Mouse (Mus musculus) bone marrow, adult 2 months (tissue): Measurements from ENCODE around the gene Odf3l1. TPM values are rescaled to one million over a fixed set of nuclear protein-coding genes. Genes with fewer than 3 reads are reported as not detected.

Experiments
- H3K27ac ChIP-seq: fragments of 200-500 bp; 2 replicates; pipeline ENCODE4 v1.5.1; 2012; ENCODE audit warnings: low read depth, mild to moderate bottlenecking, control low read depth, inconsistent platforms, low read length; ENCODE audit not compliant: control insufficient read depth, poor library complexity, insufficient read depth
- H3K4me1 ChIP-seq: fragments of 200-500 bp; 2 replicates; pipeline ENCODE4 v1.6.1; 2011; ENCODE audit warnings: low read length; ENCODE audit not compliant: control insufficient read depth, insufficient read depth
- H3K4me3 ChIP-seq: fragments of 200-500 bp; replicated peaks from 2 replicates; pipeline ENCODE3; 2011; ENCODE audit warnings: mild to moderate bottlenecking, low read depth, low read length, control low read depth; ENCODE audit not compliant: control insufficient read depth
- CTCF ChIP-seq: fragments of 200-500 bp; IDR thresholded peaks from 2 replicates; pipeline ENCODE4 v1.5.1; 2011; ENCODE audit warnings: low read length, control low read depth; ENCODE audit not compliant: control insufficient read depth, insufficient read depth
- POLR2A ChIP-seq: fragments of 200-500 bp; IDR thresholded peaks from 2 replicates; pipeline ENCODE4 v1.6.1; 2011; ENCODE audit warnings: low read depth, mild to moderate bottlenecking, control low read depth, low read length, borderline replicate concordance; ENCODE audit not compliant: control insufficient read depth
- WGBS: fragments of 180-500 bp; shearing (Covaris S2); methylation state at CpG from one replicate; pipeline ENCODE4 v1.1.7; 2018; 5-methylcytosine and 5-hydroxymethylcytosine counted together
- polyA plus RNA-seq: library from polyadenylated mRNA; stranded (reverse); fragments of >200 nt; gene quantifications from 2 replicates; pipeline ENCODE4 v1.2.4, GENCODE M21; 2011; ENCODE audit warnings: low replicate concordance; ENCODE audit not compliant: missing spikeins, insufficient read depth, insufficient read length

Gene Odf3l1
- polyA plus RNA-seq, 1 experiment: not detected

GRCm38 (mm10) chr9:56831904-56832303 is 32.6 kb downstream of the Odf3l1 start:
- Histone ChIP-seq H3K4me1 (no peaks in the 10 kb centered on the region), H3K4me3 (no peak overlapping the region), H3K27ac (no peak overlapping the region)
- WGBS: 76% methylated on average over 3 of the region's 3 CpGs
- no peak for TF ChIP-seq CTCF
- no peak for TF ChIP-seq POLR2A

- WGBS: 65% methylated on average over 4 of the region's 4 CpGs
- TF ChIP-seq CTCF (no peak), POLR2A (no peak)
- H3K4me3 ChIP-seq: no peak overlapping the region
- no peak overlapping the region for H3K27ac ChIP-seq
- no peaks in the 10 kb centered on the region for H3K4me1 ChIP-seq
Measured at GRCm38 (mm10) chr9:56830162-56830561, 34.3 kb downstream of the Odf3l1 start.

GRCm38 (mm10) chr9:56828841-56829240 is 35.6 kb downstream of the Odf3l1 start:
- Histone ChIP-seq H3K27ac (no peak overlapping the region), H3K4me3 (no peak overlapping the region), H3K4me1 (no peaks in the 10 kb centered on the region)
- TF ChIP-seq CTCF (no peak), POLR2A (no peak)
- WGBS: 65% methylated on average over 6 of the region's 6 CpGs

DNA sequence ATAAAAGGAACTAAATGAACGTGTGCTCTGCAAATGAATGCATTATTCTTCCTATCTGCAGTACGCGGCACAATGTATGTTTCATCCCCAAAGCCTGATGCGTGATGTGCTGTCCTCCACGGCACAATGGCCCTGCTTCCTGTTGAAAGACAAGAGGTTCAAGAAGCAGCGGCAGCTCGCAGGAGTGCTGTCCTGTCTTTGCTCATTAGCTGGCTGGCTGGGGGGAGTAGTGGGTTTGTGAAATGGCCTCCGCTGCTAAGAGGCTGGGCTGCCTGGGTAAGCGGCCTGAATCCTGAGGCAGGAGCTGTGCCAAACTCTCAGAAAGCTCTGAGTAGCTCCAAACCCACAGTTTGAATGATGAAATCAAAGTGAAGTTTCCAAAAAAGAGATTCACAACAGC is 36.3 kb downstream of the Odf3l1 start:
- H3K4me1 ChIP-seq: no peaks in the 10 kb centered on the region
- H3K27ac ChIP-seq: no peak overlapping the region
- WGBS: 53% methylated on average over 9 of the region's 9 CpGs
- TF ChIP-seq POLR2A (no peak), CTCF (no peak)
- no peak overlapping the region for H3K4me3 ChIP-seq

- no peak overlapping the region for H3K27ac ChIP-seq
- no peak for TF ChIP-seq POLR2A
- no peak for TF ChIP-seq CTCF
- 24% methylated on average over 21 of the region's 21 CpGs for WGBS
- H3K4me3 ChIP-seq: no peak overlapping the region
- no peaks in the 10 kb centered on the region for H3K4me1 ChIP-seq
Measured at GRCm38 (mm10) chr9:56825476-56826213, 38.8 kb downstream of the Odf3l1 start.

- Histone ChIP-seq H3K27ac (no peak overlapping the region), H3K4me1 (no peaks in the 10 kb centered on the region), H3K4me3 (no peak overlapping the region)
- 3% methylated on average over 3 of the region's 3 CpGs for WGBS
- no peak for TF ChIP-seq POLR2A
- no peak for TF ChIP-seq CTCF
Measured at GRCm38 (mm10) chr9:56824900-56825299, 39.6 kb downstream of the Odf3l1 start.

DNA sequence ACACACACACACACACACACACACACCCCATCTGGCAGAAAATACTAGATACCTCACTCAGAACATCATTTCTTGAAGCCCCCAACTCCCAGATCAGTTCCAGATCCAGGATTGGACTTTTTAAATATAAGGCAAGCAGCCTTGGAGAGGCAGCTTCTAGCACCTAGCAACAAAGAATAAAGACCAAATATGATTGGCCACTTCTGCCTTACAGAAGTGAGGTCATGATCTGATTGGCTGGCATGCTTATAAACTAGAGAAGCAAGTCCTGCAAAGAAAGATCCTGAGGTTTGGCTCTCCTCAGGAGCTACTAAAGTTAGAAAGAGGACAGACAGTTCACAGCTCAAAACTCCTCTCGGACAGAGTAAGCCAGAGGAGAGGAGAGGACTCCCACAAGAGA is 53.6 kb downstream of the Odf3l1 start:
- Histone ChIP-seq H3K27ac (no peak overlapping the region), H3K4me1 (no peaks in the 10 kb centered on the region), H3K4me3 (no peak overlapping the region)
- 76% methylated on average over 1 of the region's 1 CpGs for WGBS
- TF ChIP-seq POLR2A: no peak

DNA sequence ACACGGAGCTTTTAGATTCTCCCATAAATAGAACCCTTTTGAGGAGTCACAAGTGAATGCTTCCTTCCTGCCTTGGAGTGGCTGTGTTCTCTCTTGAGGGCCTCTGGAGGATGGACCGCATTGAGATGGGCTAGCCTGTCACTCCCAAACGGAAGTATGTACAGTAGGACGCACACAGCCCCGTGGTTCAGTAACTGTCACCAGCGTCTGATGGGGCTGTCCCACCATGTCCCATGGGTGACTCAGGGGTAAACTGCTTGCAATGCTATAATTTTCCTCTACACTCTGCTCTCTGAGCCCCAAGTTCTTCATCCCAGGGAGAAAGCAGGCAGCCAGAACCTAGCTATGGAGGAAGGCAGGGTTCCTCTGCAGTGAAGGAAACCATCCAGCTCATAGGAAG is 56.5 kb downstream of the Odf3l1 start:
- Histone ChIP-seq H3K27ac (no peak overlapping the region), H3K4me1 (no peaks in the 10 kb centered on the region), H3K4me3 (no peak overlapping the region)
- TF ChIP-seq POLR2A: no peak
- TF ChIP-seq CTCF: no peak
- WGBS: 56% methylated on average over 6 of the region's 6 CpGs

GRCm38 (mm10) chr9:56803146-56803545 is 61.3 kb downstream of the Odf3l1 start:
- TF ChIP-seq POLR2A (no peak), CTCF (no peak)
- Histone ChIP-seq H3K4me3 (no peak overlapping the region), H3K4me1 (no peaks in the 10 kb centered on the region), H3K27ac (no peak overlapping the region)
- 87% methylated on average over 7 of the region's 7 CpGs for whole genome bisulfite sequencing

Other genes starting within 250 kb of the Odf3l1 start
- 0.87 TPM in 1 of 2 replicates, not detected in the other for gene Lingo1, start 68.2 kb downstream of the Odf3l1 start, polyA plus RNA-seq
- 0.29 and 1.4 TPM in 2 replicates for gene Cspg4, start 354 bp upstream of the Odf3l1 start, polyA plus RNA-seq
- 2.4 and 3.4 TPM in 2 replicates for gene Snx33, start 63.7 kb upstream of the Odf3l1 start, polyA plus RNA-seq
- gene Imp3, start 72.8 kb upstream of the Odf3l1 start, polyA plus RNA-seq: 36.0 and 83.1 TPM in 2 replicates
- 5.2 and 14.9 TPM in 2 replicates for gene Snupn, start 86.2 kb upstream of the Odf3l1 start, polyA plus RNA-seq
- gene Ptpn9, start 130.2 kb upstream of the Odf3l1 start, polyA plus RNA-seq: 3.3 and 6.0 TPM in 2 replicates
- gene Sin3a, start 207.4 kb upstream of the Odf3l1 start, polyA plus RNA-seq: 14.5 and 29.2 TPM in 2 replicates